ENCODE assay signal across 21 mouse cellular contexts in the genomic region with DNA sequence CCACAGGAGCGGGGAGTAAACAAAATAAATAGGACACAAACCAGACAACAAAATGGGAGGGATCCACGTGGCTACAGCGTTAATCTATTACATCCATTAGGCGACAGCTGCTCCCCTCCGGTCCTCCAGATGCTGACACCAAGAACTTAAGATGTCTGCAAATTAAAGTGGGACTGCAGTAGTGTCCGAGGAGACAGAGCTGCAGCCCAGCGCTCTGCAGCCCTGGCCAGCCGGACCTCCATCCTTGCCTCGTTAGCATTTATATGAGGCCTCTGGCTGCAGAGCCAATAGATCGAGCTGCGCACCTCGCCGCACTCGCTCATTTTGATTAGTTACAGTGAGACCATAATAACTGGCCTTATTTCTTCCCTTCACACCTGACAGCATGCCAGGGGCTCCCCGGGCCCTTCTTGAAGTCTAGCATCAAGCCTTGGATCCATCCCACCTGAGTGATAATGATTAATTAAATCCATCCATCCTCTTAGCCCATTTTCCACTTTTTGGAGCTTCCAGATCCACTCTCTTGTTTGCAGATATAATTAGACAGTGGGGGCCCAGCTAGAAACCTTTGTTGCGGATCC.
DNase-seq lines count a peak whose midpoint lies in the region; ATAC-seq lines count a peak whose summit lies in the region.
"Had no signal": no experiment of that assay in that cellular context is flagged by ENCODE, and none has a peak within 500 bp of the region (broad histone marks: within the 10 kb centered on the region; RNA-seq: fewer than 3 reads in every experiment).

No protein-coding gene starts in this region.

- no peaks in the 10 kb centered on the region for H3K36me3 ChIP-seq in hindbrain, embryonic 11.5 days (ENCODE audit: control insufficient read depth, insufficient read depth, low read length)
- no peaks in the 10 kb centered on the region for H3K36me3 ChIP-seq in hindbrain, embryonic 10.5 days
- H3K36me3 ChIP-seq in neural tube, embryonic 12.5 days, result no peaks in the 10 kb centered on the region
- H3K36me3 ChIP-seq in midbrain, embryonic 14.5 days (ENCODE audit: control insufficient read depth, insufficient read depth, low read length), result no peaks in the 10 kb centered on the region
- H3K36me3 ChIP-seq in neural tube, embryonic 15.5 days, result no peaks in the 10 kb centered on the region
- no peaks in the 10 kb centered on the region for H3K36me3 ChIP-seq in kidney, embryonic 16.5 days (ENCODE audit: insufficient read depth, low read length)
- H3K36me3 ChIP-seq: embryonic facial prominence, embryonic 13.5 days; heart, embryonic 10.5 days had no signal

- intact Hi-C loops in left cerebral cortex, postnatal 10 days (cut with DNase I), result no loop called here

- no peak for DNase-seq in hindbrain, embryonic 11.5 days (ENCODE audit: low spot score)
- DNase-seq in hindbrain, embryonic 10.5 days (ENCODE audit: low spot score), result no peak
- DNase-seq in neural tube, embryonic 10.5 days (ENCODE audit: extremely low spot score, low spot score), result no peak
- peak; percentile 31 for DNase-seq in midbrain, embryonic 14.5 days
- no peak for DNase-seq in left cerebral cortex, postnatal 10 days (ENCODE audit: extremely low spot score in 1 of 2, low spot score in 2 of 2)
- DNase-seq: adrenal gland, postnatal 14 days; cerebellum, adult 11-12 months; cerebellum, adult 9-11 months; cerebellum, postnatal 36 days; forebrain, postnatal 0 days; gastrocnemius, adult 2 months; gastrocnemius, postnatal 36 days; heart, adult 18-20 months; heart, postnatal 10 days had no signal

- no peaks in the 10 kb centered on the region for H3K9me3 ChIP-seq in hindbrain, embryonic 11.5 days (ENCODE audit: control insufficient read depth, low read length)
- no peaks in the 10 kb centered on the region for H3K9me3 ChIP-seq in hindbrain, embryonic 10.5 days
- no peaks in the 10 kb centered on the region for H3K9me3 ChIP-seq in neural tube, embryonic 12.5 days
- H3K9me3 ChIP-seq in midbrain, embryonic 14.5 days (ENCODE audit: control insufficient read depth, low read length), result no peaks in the 10 kb centered on the region
- no peaks in the 10 kb centered on the region for H3K9me3 ChIP-seq in neural tube, embryonic 15.5 days (replicated peaks)
- H3K9me3 ChIP-seq in kidney, embryonic 16.5 days (ENCODE audit: low read length), result no peaks in the 10 kb centered on the region
- H3K9me3 ChIP-seq: embryonic facial prominence, embryonic 13.5 days; forebrain, embryonic 13.5 days; heart, embryonic 10.5 days had no signal

- H3K9ac ChIP-seq in hindbrain, embryonic 11.5 days (ENCODE audit: low read depth, low read length), result no peak overlapping the region
- H3K9ac ChIP-seq in neural tube, embryonic 12.5 days, result no peak overlapping the region
- H3K9ac ChIP-seq in midbrain, embryonic 14.5 days (replicated peaks; ENCODE audit: low read length), result no peak overlapping the region
- H3K9ac ChIP-seq in neural tube, embryonic 15.5 days (replicated peaks), result no peak overlapping the region
- no peak overlapping the region for H3K9ac ChIP-seq in kidney, embryonic 16.5 days (replicated peaks; ENCODE audit: low read length)
- H3K9ac ChIP-seq: embryonic facial prominence, embryonic 13.5 days; forebrain, embryonic 13.5 days; forebrain, postnatal 0 days had no signal

- no peak overlapping the region for H3K27ac ChIP-seq in hindbrain, embryonic 11.5 days (ENCODE audit: low read depth, low read length)
- H3K27ac ChIP-seq in hindbrain, embryonic 10.5 days, result no peak overlapping the region
- no peak overlapping the region for H3K27ac ChIP-seq in neural tube, embryonic 12.5 days
- H3K27ac ChIP-seq in midbrain, embryonic 14.5 days (replicated peaks; ENCODE audit: low read depth, low read length), result no peak overlapping the region
- H3K27ac ChIP-seq in neural tube, embryonic 15.5 days (replicated peaks), result peak overlapping the region; percentile 23; the same call in 1 of the 2 replicates
- H3K27ac ChIP-seq in kidney, embryonic 16.5 days (ENCODE audit: low read length), result no peak overlapping the region
- H3K27ac ChIP-seq: embryonic facial prominence, embryonic 13.5 days; forebrain, embryonic 13.5 days; gastrocnemius, adult 2 months; heart, embryonic 10.5 days had no signal

- 65% methylated on average over 16 of the region's 16 CpGs for WGBS in hindbrain, embryonic 11.5 days
- 74% methylated on average over 16 of the region's 16 CpGs for WGBS in hindbrain, embryonic 10.5 days
- 55% methylated on average over 16 of the region's 16 CpGs for WGBS in neural tube, embryonic 12.5 days
- 41% methylated on average over 16 of the region's 16 CpGs for WGBS in midbrain, embryonic 14.5 days
- WGBS in neural tube, embryonic 15.5 days, result 32% methylated on average over 16 of the region's 16 CpGs
- WGBS in kidney, embryonic 16.5 days, result 60% methylated on average over 16 of the region's 16 CpGs

- H3K4me3 ChIP-seq in hindbrain, embryonic 11.5 days (ENCODE audit: low read depth, low read length), result no peak overlapping the region
- H3K4me3 ChIP-seq in hindbrain, embryonic 10.5 days, result no peak overlapping the region
- no peak overlapping the region for H3K4me3 ChIP-seq in neural tube, embryonic 12.5 days
- H3K4me3 ChIP-seq in midbrain, embryonic 14.5 days (replicated peaks; ENCODE audit: low read depth, low read length), result no peak overlapping the region
- H3K4me3 ChIP-seq in neural tube, embryonic 15.5 days (replicated peaks), result no peak overlapping the region
- H3K4me3 ChIP-seq in kidney, embryonic 16.5 days (ENCODE audit: low read length), result no peak overlapping the region
- H3K4me3 ChIP-seq: embryonic facial prominence, embryonic 13.5 days; forebrain, embryonic 13.5 days; gastrocnemius, adult 2 months; heart, embryonic 10.5 days had no signal

- 0 out of 2 replicates have a peak, but pooled peaks cover 2% of the 10 kb centered on the region for H3K4me1 ChIP-seq in hindbrain, embryonic 11.5 days (replicated peaks; ENCODE audit: control insufficient read depth, insufficient read depth, low read length)
- H3K4me1 ChIP-seq in hindbrain, embryonic 10.5 days (replicated peaks), result peaks cover 26% of the 10 kb centered on the region
- peaks cover 8% of the 10 kb centered on the region for H3K4me1 ChIP-seq in neural tube, embryonic 12.5 days
- H3K4me1 ChIP-seq in midbrain, embryonic 14.5 days (ENCODE audit: control insufficient read depth, insufficient read depth, low read length), result peaks cover 17% of the 10 kb centered on the region
- H3K4me1 ChIP-seq in neural tube, embryonic 15.5 days, result peaks cover 22% of the 10 kb centered on the region
- no peaks in the 10 kb centered on the region for H3K4me1 ChIP-seq in kidney, embryonic 16.5 days (ENCODE audit: insufficient read depth, low read length)

- H3K4me2 ChIP-seq in hindbrain, embryonic 11.5 days (replicated peaks; ENCODE audit: low read depth, low read length), result no peak overlapping the region
- H3K4me2 ChIP-seq in neural tube, embryonic 12.5 days (replicated peaks), result 0 out of 2 replicates have a peak overlapping the region, but pooled peaks have one; percentile 18
- no peak overlapping the region for H3K4me2 ChIP-seq in midbrain, embryonic 14.5 days (ENCODE audit: low read length)
- H3K4me2 ChIP-seq in neural tube, embryonic 15.5 days, result peak overlapping the region; percentile 28
- no peak overlapping the region for H3K4me2 ChIP-seq in kidney, embryonic 16.5 days (replicated peaks; ENCODE audit: low read depth, low read length)
- H3K4me2 ChIP-seq: embryonic facial prominence, embryonic 13.5 days; forebrain, embryonic 13.5 days had no signal

- no peaks in the 10 kb centered on the region for H3K27me3 ChIP-seq in hindbrain, embryonic 11.5 days (ENCODE audit: control insufficient read depth, insufficient read depth, low read length)
- H3K27me3 ChIP-seq in hindbrain, embryonic 10.5 days (ENCODE audit: insufficient read depth, poor library complexity, severe bottlenecking), result 0 out of 2 replicates have a peak, but pooled peaks cover 1% of the 10 kb centered on the region
- H3K27me3 ChIP-seq in neural tube, embryonic 12.5 days (replicated peaks), result no peaks in the 10 kb centered on the region
- H3K27me3 ChIP-seq in midbrain, embryonic 14.5 days (ENCODE audit: control insufficient read depth, insufficient read depth, low read length), result no peaks in the 10 kb centered on the region
- H3K27me3 ChIP-seq in neural tube, embryonic 15.5 days (replicated peaks), result no peaks in the 10 kb centered on the region
- H3K27me3 ChIP-seq in kidney, embryonic 16.5 days (ENCODE audit: insufficient read depth, low read length), result no peaks in the 10 kb centered on the region

- ATAC-seq in hindbrain, embryonic 11.5 days (ENCODE audit: low FRiP score), result peak; percentile 35; the same call in 1 of the 2 replicates
- ATAC-seq in neural tube, embryonic 12.5 days (ENCODE audit: low FRiP score, low read depth), result 0 out of 2 replicates have a peak, but pooled peaks have one; percentile 48
- ATAC-seq in midbrain, embryonic 14.5 days (ENCODE audit: low FRiP score, low TSS enrichment), result no peak
- peak; percentile 78 for ATAC-seq in neural tube, embryonic 15.5 days (ENCODE audit: low FRiP score)
- ATAC-seq in kidney, embryonic 16.5 days (ENCODE audit: low FRiP score, low TSS enrichment), result no peak
- ATAC-seq: forebrain, embryonic 13.5 days; forebrain, postnatal 0 days; inflammation-experienced regulatory T-cells, adult 6 months had no signal

Comparison
In these comparisons a context has a peak if more than half of its experiments do, and no peak if none do; other contexts are left out.
1. ATAC-seq: peak in hindbrain, embryonic 11.5 days (single experiment), neural tube, embryonic 12.5 days (single experiment) and neural tube, embryonic 15.5 days (single experiment); none in midbrain, embryonic 14.5 days (single experiment) and kidney, embryonic 16.5 days (single experiment).
2. H3K4me2 ChIP-seq: peak in neural tube, embryonic 12.5 days (single experiment) and neural tube, embryonic 15.5 days (single experiment); none in hindbrain, embryonic 11.5 days (single experiment), midbrain, embryonic 14.5 days (single experiment) and kidney, embryonic 16.5 days (single experiment).